Mouse (Mus musculus) neutrophil, adult 5-6 weeks (primary cell): ENCODE measurements around the gene Tgm1. TPM values are rescaled to one million over a fixed set of nuclear protein-coding genes. Genes with fewer than 3 reads are reported as not detected.

Experiments used
- ATAC-seq: fragments of 151-379, 151-347 bp; 2 replicates; pipeline ENCODE4 v1.8.0; 2017; ENCODE audit warnings: mild to moderate bottlenecking, moderate TSS enrichment; ENCODE audit not compliant: insufficient number of reproducible peaks, poor library complexity, low FRiP score, severe bottlenecking; ENCODE audit errors: extremely low read depth
- total RNA-seq: library from RNA; stranded (forward); fragments of 200-1000 nt; gene quantifications from 2 replicates; pipeline ENCODE4 v1.2.3, GENCODE M21; 2017

The Tgm1 gene
- total RNA-seq = 6.9 and 9.5 TPM in 2 replicates

GRCm38 (mm10) chr14:55713729-55714122 lies at the start of gene Tgm1:
TSS of gene Tgm1 (minus strand) at chr14:55713926.
- no peak for ATAC-seq

GRCm38 (mm10) chr14:55763166-55763565 lies 49.4 kb upstream of the Tgm1 start:
- no peak for ATAC-seq

GRCm38 (mm10) chr14:55762001-55762821 lies 48.5 kb upstream of the Tgm1 start:
- no peak for ATAC-seq

DNA sequence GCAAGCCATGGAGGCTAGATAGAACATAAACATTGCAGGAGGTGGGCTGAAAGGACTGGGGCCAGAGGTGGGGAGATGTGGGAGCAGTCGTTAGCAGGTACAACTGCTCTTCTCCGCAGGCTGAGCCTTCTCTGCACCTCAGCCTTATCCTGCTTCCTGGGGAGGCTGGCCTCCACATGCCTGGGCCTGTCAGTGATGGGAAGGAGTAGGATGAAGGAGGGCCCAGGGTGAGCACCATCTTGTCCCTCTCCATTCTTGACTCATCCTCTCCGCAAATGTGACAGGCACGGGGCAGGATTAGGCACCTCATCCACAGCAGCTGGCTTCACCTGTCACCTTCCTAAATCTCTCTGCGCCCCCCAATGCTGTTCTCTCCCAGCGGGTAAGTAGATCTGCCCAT lies 47.4 kb upstream of the Tgm1 start, which contains the start of gene Ltb4r2:
TSS of gene Ltb4r2 (plus strand) at position 266 of the 400 bp plus-strand sequence.
- ATAC-seq = no peak

- peak; percentile 43 for ATAC-seq
These were observed 46.4 kb upstream of the Tgm1 start for GRCm38 (mm10) chr14:55760156-55760555.

- no peak for ATAC-seq
These were observed 44.6 kb upstream of the Tgm1 start, which contains the start of gene Cideb for GRCm38 (mm10) chr14:55758363-55758784. TSS of gene Cideb (minus strand) at chr14:55758458.

- ATAC-seq = no peak
These were observed 43.8 kb upstream of the Tgm1 start for GRCm38 (mm10) chr14:55757566-55757965.

- ATAC-seq = no peak
These were observed 33.5 kb upstream of the Tgm1 start for GRCm38 (mm10) chr14:55747051-55747847.

DNA sequence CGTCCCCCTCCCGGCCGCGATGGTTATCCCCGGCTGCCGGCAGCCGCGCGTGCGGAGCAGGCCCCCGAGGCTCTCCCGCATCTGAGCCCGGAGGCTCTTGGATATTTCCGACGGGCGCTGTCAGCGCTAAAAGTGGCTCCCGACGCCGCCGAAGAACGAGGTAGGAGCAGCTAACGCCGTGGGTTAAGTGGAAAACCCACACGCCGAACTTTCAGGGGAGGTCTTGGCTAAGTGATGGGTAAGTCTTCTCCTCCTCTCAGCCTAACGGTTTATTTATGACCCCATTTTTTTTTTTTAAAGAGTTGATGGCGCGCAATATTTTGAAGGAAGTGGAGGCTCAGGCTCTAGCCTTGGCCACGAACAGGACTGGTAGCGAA lies 32.1 kb upstream of the Tgm1 start:
- ATAC-seq = no peak

- peak; percentile 78 for ATAC-seq
These were observed 31.6 kb upstream of the Tgm1 start, which contains the start of the genes Dhrs1 and Nop9 for GRCm38 (mm10) chr14:55745180-55745860. TSS of gene Dhrs1 (minus strand) at chr14:55745690. TSS of gene Nop9 (plus strand) at chr14:55745693.

- peak; percentile 85 for ATAC-seq
These were observed 30.0 kb upstream of the Tgm1 start for GRCm38 (mm10) chr14:55743711-55744110.

DNA sequence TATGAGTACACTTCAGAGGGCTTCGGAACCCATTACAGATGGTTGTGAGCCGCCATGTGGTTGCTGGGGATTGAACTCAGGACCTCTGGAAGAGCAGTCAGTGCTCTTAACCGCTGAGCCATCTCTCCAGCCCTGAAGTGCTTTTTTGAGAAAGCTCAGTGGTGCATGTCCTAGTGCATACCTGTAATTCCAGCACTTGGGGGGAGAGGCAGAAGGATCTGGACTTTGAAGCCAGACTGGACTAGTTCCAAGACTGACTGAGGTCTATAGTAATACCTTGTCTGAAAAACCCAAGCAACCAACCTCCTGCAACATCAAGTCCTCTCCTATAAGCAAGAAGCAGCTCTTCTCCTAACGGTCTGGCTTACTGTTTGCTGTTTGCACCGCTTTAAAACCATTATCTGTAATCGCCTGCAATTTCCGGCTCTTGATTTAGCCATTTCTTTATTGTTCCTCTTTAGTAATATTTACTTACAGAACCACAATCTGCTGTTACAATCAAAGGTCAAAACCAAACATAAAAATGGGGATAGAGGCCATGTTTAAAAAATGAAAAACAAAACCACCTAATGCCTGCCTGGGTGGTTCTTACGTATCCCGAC lies 23.5 kb upstream of the Tgm1 start:
- ATAC-seq = no peak

- ATAC-seq = no peak
These were observed 22.0 kb upstream of the Tgm1 start for GRCm38 (mm10) chr14:55735758-55736157.

GRCm38 (mm10) chr14:55735334-55735733 lies 21.6 kb upstream of the Tgm1 start:
- ATAC-seq = no peak

DNA sequence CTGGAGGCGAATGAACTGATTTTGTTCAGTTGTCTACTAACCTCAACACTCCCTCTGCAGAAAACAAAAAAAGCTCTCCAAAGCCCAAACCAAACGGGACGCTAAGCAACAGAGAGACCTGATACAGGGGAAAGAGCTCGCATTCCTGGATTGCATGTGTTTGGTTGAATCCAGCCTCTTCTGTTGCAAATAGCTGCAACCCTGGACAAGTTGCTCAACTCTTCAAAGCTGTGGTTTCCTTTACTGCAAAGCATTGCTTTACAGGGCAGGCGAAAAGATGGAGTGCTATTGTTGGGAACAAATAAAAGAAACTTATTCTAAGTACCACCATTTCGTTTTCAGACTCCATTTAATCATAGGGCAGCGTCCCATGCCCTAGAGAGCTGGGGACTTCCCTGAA lies 21.1 kb upstream of the Tgm1 start:
- ATAC-seq = no peak

DNA sequence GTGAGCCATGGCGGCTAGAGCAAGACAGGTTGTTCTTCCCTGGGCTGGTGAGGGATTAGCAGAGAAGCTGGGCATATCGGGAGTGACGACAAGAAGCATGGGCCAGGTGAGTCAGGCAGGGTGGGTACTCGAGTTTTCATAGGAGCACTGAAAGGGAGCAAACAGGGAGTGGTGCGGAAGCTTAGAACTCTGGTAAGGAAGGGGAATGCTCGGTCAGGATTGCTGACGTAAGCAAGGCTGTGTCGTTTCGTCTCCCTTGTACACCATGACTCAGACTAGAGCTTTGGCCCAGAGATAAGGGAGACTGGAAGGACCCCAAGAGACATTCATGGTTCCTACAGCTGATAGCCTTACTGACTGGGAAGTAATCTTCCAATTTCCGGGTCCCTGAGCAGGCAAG lies 20.2 kb upstream of the Tgm1 start:
- no peak for ATAC-seq

- no peak for ATAC-seq
These were observed 16.9 kb upstream of the Tgm1 start for GRCm38 (mm10) chr14:55730531-55731032.

GRCm38 (mm10) chr14:55730116-55730515 lies 16.4 kb upstream of the Tgm1 start:
- ATAC-seq = no peak
